Mouse (Mus musculus) A20 (cell line): ENCODE results near the gene Zfp652.

ENCODE experiments used
- DNase-seq: peaks from one replicate; pipeline ENCODE4 v3.0.0-alpha.2; 2011; ENCODE audit warnings: low read depth, low spot score

The Zfp652 gene

DNA sequence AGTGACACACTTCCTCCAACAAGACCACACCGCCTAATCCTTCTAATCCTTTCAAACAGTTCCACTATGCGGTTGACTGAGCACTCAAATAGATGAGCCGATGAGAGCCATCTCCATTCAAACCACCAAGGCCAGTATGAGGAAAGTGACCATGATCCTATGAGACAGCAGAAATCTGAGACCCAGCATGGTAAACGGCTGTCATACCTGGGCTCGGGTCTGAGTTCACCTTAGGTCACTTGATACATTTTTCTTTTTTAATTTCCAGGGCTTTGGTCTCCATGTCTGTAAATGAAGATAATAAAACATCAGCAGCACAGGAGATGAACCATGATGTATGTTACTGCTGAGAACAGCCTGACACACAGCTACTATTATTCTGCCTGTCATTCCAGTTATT lies 95.4 kb downstream of the Zfp652 start:
- DNase-seq, result no peak

DNA sequence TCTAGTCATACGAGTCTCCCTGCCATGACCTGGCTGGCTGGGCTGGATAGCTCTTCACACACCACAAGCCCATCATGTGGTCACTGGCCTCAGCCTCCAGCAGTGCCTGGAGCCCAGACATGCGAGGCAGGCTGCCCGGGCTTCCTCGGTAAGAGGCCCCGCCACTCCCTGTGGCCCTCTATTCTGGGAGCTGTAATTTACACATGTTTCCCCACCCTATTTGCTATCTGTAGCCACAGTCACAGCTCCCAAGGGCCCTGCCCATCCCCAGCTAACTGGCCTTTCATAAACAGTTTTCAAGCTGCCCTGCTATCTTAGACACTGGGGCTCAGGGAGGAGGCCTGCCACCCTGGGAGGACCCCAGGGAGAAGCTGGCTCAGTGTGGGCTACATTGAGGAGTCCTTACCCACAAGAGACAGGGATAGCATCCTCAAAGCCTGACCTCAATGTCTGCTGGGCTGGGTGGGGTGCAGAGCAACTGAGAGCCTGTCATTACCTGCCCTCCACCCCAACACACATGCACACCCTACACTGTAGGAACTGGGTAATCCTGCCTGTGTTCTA lies 96.1 kb downstream of the Zfp652 start:
- DNase-seq, result no peak

DNA sequence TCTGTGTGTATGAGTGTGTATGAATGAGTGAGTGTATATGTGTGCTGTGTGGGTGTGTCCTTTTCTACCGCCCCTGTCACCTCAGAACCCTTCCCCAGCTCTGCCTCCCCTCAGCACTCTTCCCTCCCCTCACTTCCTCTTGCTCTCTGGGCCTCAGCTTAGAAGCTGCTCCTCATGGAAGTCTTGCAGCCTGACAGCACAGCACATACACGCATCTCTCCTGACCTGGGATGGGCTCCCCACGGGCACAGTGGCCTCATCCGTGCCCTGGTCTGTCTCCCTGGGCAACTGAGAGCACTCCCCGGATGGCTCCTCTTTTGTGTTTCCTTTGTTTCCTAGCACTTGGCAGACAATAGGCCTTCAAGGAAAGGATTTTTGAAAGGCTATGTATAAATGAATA lies 97.1 kb downstream of the Zfp652 start:
- no peak for DNase-seq

DNA sequence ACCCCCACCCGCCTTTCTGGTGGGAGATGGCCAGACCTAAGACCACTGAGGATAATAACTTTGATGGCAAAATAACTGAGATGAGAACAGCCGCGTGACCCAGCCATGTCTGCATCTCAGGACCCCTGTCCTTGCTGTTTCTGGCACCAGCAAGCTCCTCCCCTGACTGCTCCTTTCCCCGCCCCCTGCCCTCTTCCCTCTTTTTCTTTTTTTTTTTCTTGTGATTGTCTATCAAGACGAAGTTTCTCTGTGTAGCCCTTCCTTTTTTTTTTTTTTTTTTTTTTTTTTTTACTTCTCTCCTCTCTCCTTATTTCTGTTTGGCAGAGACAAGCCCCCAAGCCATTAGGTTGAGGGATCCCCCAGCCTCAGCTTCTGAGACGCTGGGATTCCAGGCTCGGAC lies 98.4 kb downstream of the Zfp652 start:
- DNase-seq, result no peak

DNA sequence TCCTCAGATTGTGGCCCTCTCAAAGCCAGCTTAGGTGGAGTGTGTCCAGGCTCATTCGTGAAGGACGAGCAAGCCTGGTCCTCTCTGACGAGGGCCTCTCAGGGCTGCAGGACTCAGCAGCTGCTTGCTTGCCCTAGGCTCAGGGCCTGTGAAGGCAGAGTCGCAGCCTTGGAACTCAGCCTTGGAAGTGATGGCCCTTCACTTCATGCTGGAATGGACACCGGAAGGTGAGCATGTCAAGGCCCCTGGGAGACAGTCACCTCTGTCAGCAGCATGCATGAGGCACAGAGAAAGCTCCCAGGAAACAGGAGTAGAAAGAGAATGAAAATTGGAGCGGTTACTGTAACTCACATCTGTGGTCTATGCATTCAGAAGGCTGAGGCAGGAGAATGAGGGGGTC lies 99.3 kb downstream of the Zfp652 start:
- DNase-seq, result no peak

DNA sequence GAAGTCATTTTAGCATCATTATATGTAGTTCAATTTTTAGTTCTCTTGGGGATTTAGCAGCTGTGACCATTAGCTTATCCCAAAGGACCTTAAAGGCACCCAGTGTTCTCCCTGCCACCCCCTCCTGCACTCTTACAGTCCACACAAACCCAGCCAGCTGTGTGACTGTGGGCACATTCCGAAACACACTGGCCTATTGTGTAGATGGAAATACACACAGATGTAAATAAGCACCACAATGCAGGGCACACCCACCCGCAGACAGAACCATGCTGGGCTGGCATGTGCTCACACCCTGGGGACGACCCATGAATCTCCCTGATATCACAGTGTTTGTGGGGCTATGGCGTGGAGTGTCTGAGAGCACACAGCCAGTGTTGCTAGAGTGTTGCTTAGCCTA lies 99.8 kb downstream of the Zfp652 start:
- no peak for DNase-seq

DNA sequence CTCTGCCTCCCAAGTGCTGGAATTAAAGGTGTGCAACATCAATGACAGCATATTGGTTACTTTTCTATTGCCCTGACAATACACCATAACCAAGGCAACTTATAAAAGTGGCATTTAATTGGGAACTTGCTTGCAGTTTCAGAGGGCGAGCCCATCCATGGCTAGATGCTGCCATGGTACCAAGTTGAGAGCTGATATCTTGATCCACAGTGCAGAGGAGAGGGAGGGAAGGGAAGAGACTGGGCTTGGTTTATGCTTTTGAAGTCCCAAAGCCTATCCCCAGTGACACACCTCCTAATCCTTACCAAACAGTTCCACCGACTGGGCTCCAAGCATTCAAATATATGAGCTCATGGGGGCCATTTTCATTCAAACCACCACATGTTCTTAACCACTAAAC lies 101.6 kb downstream of the Zfp652 start:
- DNase-seq, result no peak

DNA sequence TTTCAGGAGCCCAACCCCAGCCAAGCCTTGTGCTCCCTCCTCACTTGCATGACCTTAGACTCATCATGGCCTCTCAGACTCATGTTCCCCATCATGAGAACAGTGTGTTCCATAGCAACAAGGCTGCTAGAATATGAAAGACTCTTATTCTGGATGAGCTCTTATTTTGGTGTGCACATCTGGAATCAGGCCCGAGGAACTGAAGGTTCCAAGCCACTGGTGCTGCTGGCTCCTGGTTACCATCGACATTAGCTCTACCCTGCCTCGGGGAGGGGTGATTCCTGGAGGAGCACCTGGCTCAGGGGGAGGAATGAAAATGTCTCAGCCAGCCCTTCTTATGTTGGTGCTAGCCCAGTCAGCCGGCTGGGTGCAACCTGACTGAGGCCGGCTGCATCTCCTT lies 102.4 kb downstream of the Zfp652 start:
- no peak for DNase-seq

DNA sequence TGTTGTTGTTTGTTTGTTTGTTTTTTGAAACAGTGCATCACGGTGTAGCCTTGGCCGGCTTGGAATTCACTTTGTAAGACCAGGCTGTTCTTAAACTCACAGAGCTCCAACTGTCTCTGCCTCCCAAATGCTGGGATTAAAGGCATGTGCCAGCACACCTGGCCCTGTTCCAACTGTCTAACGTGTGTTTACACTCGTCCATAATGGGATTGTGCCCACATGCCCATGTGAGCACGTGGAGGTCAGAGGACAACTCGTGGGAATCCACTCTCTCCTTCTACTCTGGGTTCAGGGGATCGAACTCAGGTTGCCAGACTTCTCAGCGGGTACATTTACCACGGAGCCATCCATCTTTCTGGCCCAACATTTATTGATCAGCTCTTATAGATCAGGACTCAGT lies 102.9 kb downstream of the Zfp652 start:
- DNase-seq, result no peak

DNA sequence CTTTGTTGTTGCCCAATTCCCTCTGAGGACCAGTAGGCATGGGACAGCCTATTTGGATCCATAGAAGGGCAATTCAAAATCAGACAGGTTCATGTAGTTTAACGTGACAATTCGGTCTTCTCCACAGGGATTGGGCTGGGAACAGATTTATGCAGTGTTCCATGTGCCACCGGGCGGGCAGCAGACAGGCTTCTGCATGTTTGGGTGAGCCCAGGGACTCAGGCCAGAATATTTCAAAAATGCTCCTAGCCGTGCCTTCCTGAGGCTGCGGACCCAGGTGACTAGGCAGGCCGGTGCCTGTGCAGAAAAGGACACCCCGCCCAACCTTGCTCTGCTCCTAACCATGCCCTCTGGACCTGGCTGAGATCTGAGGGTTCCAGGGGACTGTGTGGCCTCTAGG lies 106.7 kb downstream of the Zfp652 start:
- no peak for DNase-seq

DNA sequence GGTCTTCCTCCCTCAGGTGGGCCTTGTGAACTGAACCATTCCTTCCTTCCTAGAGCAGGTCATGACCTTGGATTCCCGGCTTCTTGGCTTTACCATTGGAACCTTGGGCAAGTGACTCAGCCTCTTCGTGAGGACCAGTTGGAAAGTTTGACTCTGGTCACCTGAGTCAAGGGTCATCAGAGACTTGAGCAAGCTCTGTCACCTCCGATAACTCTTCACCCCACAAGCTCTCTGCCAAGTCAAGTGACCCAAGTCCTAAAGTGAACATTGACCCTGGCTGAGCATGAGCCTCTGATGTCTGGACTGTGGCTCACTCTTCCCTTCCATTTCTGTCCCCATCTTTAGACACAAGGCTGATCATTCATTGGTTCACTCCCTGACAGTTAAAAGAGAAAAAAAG lies 109.0 kb downstream of the Zfp652 start:
- DNase-seq, result no peak

DNA sequence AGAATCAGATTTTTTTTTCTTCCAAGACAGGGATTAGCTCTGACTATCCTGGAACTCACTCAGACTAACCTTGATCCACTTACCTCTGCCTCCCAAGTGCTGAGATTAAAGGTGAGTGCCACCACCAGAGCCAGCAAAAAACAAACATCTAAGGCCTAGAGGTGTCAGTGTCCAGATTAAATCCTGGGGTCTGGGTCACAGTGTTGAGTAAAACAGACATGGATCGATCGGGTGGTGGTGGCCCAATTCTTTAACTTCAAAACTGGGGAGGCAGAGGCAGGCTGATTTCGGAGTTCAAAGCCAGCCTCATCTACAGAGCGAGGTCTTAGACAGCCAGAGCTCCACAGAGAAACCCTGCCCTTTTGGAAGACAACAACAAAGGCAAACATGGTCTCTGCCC lies 110.0 kb downstream of the Zfp652 start:
- DNase-seq, result no peak

DNA sequence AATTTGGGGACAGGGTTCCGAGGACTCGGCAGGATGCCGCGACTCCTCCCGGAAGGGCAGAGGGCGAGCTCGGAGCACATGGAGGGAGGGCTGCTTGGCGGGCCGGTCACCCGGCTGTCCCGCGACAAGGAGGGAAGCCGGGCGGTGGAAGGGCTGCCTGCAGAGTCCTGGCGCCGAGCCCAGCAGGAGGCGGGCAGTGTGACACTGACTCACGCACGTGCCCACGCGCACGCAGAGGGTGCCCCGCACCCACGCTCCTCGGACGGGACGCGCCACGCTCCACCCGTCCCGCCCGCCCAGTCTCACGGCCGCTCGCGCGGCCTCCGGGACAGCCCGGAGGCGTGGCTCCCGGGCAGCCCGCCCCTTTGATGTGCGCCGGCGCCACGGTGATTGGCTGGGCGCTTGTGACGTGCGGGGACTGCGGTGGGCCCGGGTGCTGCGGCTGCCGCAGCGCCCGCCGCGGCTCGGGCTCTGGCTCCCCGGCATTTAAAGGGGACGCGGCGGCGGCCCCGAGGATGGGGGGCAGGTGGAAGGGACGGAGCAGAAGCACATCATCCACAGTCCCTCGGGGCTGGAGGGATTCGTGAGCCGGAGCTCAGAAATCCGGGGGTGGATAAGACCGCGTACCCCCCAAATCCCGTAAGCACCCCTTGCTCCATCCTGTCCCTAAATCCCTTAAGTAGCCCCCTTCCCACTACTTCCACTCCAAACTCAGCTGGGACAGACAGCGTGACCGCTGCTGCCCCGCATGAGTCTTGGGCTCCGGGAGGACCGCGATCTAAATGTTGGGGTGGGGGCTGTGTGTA lies 111.8 kb downstream of the Zfp652 start, which contains the start of gene Phospho1:
Gene Phospho1, plus strand, starts transcription at position 429 of the 806 bp plus-strand sequence.
- DNase-seq, result peak; percentile 93

DNA sequence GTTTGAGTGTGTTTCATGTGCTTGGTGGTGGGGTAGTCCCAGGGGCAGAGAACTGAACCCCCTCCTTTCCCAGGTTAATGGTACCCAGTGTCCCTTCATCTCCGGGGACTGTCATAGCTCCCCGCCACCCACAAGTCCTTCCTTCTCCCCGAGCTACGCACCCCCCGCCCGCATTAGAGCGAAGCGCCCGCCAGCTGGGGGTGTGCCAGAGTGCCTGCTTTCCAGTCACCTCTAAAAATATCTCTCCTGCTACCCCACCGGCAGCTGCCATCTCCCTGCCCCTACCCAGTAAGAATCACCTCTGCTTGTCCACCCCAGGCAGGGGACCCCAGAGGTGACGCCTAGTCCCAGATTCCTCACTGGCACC lies 112.4 kb downstream of the Zfp652 start:
- DNase-seq, result peak; percentile 37

DNA sequence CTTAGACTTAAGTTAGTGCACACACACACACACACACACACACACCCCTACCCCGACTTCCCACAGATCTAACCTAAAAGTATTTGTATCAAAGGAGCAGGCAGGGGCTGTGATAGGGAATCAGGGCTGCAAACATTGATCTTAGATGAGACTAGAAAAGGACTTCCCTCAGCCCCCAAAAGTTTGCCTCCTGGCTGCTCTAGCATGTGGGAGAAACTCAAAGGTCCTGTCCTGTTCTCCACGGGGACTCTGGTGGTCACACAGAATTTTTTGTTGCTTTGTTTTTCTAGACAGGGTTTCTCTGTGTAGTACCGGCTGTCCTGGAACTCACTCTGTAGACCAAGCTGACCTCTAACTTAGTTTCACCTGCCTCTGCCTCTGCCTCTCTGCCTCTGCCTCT lies 113.2 kb downstream of the Zfp652 start:
- DNase-seq, result peak; percentile 19

DNA sequence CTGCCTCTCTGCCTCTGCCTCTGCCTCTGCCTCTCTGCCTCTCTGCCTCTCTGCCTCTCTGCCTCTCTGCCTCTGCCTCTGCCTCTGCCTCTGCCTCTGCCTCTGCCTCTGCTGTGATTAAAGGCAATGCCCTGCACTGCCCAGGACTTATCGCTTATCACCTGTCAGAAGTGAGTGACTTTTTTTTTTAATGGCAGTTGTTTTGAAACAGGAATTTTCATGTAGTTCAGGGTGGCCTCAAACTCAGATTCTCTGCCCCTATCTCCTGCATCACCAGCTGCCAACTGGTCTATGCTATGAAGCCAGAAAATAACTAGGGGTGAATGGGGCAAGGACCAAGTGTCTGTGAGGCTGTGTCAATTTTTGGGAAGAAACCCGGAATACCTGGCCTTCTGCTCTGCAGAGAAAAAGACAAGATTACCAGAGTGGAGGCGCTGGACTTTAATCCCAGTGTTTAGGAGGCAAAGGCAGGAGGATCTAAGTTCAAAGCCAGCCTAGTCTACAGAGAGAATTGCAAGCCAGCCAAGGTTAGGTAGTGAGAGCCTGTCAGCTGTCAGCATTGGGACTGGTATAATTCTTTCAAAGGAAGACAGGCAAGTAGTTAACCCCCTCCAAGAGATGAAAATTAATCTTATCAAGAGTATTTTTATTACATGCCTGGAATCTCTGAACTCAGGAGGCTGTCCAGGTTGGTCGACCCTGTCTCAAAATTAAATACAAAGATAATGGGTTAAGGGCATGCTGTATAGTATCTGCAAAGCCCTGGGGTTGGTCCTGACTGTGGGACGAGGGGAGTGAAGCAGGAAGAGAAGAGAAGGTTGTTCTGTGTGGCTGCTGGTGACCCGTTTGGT lies 114.1 kb downstream of the Zfp652 start:
- DNase-seq, result peak; percentile 7

DNA sequence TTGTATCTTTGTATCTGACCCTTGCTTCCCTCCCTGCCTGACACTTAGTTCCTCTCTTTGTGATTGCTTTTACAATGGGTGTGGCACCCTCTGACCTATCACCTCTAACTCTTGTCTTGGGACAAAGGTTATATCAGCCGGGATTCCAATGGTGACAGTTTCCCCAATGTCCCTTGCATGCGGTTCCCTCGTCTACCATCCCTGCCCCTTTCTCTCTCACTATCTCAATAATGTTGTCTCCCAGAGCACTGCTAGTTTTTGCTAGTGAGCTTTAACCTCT lies 114.6 kb downstream of the Zfp652 start:
- DNase-seq, result no peak

DNA sequence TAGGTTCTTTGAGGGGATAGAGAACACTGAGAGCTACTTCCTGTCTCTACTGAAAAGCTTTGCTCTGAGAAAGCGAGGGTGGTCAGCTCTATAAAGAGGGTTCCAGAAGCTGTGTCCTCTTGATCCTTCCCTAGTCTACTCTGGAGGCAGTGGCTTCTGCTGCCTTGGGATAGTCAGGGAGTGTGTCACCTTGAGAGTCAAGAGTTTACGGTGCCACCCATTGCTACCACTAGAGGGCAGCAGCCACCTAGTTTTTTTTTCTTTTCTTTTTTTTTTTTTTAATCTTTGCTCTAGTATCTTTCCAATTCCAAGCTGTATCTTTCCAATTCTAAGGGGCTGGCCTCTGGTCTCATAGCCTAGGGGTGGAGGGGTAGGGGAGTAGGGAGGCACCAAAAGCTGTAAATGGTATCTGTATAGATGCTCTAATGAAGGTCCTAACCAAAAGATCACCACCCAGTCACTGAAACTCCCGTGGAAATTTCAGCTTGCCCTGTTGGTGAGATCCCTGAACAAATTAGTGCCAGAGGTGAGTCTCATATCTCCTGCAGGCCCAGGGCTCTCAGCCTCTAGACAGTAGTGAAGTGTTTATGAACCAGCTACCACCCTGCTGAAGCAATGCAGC lies 115.1 kb downstream of the Zfp652 start:
- peak; percentile 69 for DNase-seq

DNA sequence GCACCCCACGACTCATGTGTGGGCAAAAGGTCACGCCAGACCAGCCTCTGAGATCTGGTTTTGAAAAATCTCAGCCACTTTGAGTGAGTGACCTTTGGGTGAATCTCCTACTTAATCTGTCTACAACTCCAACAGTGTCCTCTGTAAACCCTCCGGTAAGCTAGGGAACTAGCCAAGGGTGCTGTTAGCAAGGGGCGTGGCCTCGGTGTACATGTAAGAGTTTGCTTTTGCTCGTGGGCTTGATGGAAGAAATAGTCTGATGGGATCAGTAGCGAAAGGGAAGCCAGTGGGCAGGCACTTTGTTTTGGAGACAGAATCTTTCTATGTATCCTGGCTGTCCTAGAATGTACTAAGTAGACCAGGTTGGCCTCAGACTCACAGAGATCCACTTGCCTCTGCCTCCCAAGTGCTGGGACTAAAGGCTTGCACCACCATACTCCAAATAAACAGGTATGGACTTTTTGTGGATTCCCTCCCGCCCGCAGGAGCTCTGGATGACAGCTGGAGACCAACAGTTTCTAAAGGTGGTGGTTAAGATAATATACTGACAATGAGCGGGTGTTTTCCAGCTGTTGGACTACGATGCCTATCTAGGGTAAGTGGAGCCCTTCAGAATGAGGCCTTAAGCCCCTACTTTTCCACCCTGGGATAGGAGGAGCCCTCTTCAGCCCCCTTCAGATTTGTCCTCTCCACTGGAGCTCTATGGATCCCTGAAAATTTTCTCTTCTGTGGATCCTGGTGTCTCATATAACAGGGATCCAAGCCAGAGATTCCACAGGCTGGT lies 115.9 kb downstream of the Zfp652 start:
- peak; percentile 40 for DNase-seq

DNA sequence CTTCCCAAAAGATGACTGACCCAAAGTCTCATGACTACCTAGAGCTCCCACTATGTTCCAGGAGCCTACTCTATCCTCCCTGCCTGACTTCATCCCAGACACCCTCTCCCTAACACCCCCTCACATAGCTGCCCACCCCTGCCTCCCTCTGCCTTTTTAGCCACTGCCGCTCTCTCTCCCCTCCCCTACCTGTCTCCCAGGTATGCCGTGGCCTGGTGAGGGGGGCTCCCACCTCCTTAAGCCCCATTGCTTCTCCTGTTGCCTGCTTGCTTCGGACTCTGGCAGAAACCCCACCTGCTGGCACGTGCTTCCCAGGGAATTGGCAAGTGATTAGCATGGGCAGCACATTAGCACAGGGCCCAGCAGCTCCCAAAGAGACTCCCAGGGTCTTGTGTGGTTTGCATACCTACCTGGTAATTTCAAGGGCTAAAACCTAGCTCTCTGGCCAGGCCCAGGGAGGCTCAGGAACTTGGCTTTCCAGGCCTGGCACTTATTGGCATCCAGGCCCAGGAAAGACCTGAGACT lies 117.1 kb downstream of the Zfp652 start:
- no peak for DNase-seq
